Mouse (Mus musculus): ENCODE results near the gene Gm20388. TPM values are rescaled to one million over a fixed set of nuclear protein-coding genes. Genes with fewer than 3 reads are reported as not detected.

Gm20388 gene
- polyA plus RNA-seq, 1 experiment = 0.36 TPM

GRCm38 (mm10) chr8:121262728-121263389 is 1352.2 kb downstream of the Gm20388 start:
- Histone ChIP-seq H3K36me3 (ENCODE audit: control insufficient read depth) (no peaks in the 10 kb centered on the region), H3K4me1 (ENCODE audit: control insufficient read depth) (no peaks in the 10 kb centered on the region), H3K27me3 (ENCODE audit: control insufficient read depth) (0 out of 2 replicates have a peak, but pooled peaks cover 2% of the 10 kb centered on the region), H3K4me3 (replicated peaks) (no peak overlapping the region), H3K9me3 (ENCODE audit: control insufficient read depth, low read length) (peaks cover 4% of the 10 kb centered on the region)
- no peak for TF ChIP-seq TAL1 (IDR thresholded peaks at IDR 0.05; ENCODE audit: low read length)
- TF ChIP-seq GATA1 (IDR thresholded peaks at IDR 0.05; ENCODE audit: low read length) = no peak

GRCm38 (mm10) chr8:121263390-121263775 is 1352.7 kb downstream of the Gm20388 start:
- no peaks in the 10 kb centered on the region for H3K27me3 ChIP-seq (ENCODE audit: control insufficient read depth)
- no peaks in the 10 kb centered on the region for H3K4me1 ChIP-seq (ENCODE audit: control insufficient read depth)
- TF ChIP-seq GATA1 (IDR thresholded peaks at IDR 0.05; ENCODE audit: low read length) = no peak
- no peak for TF ChIP-seq TAL1 (IDR thresholded peaks at IDR 0.05; ENCODE audit: low read length)
- no peak overlapping the region for H3K4me3 ChIP-seq (replicated peaks)
- no peaks in the 10 kb centered on the region for H3K36me3 ChIP-seq (ENCODE audit: control insufficient read depth)
- H3K9me3 ChIP-seq (ENCODE audit: control insufficient read depth, low read length) = peaks cover 9% of the 10 kb centered on the region

- Histone ChIP-seq H3K27me3 (ENCODE audit: control insufficient read depth) (no peaks in the 10 kb centered on the region), H3K36me3 (ENCODE audit: control insufficient read depth) (no peaks in the 10 kb centered on the region), H3K4me3 (replicated peaks) (no peak overlapping the region), H3K4me1 (ENCODE audit: control insufficient read depth) (no peaks in the 10 kb centered on the region), H3K9me3 (ENCODE audit: control insufficient read depth, low read length) (peaks cover 16% of the 10 kb centered on the region)
- TF ChIP-seq TAL1 (IDR thresholded peaks at IDR 0.05; ENCODE audit: low read length) = no peak
- no peak for TF ChIP-seq GATA1 (IDR thresholded peaks at IDR 0.05; ENCODE audit: low read length)
Observed at GRCm38 (mm10) chr8:121264260-121264659, 1353.6 kb downstream of the Gm20388 start.

- no peaks in the 10 kb centered on the region for H3K27me3 ChIP-seq (ENCODE audit: control insufficient read depth)
- no peak overlapping the region for H3K4me3 ChIP-seq (replicated peaks)
- no peaks in the 10 kb centered on the region for H3K4me1 ChIP-seq (ENCODE audit: control insufficient read depth)
- TF ChIP-seq GATA1 (IDR thresholded peaks at IDR 0.05; ENCODE audit: low read length) (no peak), TAL1 (IDR thresholded peaks at IDR 0.05; ENCODE audit: low read length) (no peak)
- H3K36me3 ChIP-seq (ENCODE audit: control insufficient read depth) = no peaks in the 10 kb centered on the region
- H3K9me3 ChIP-seq (ENCODE audit: control insufficient read depth, low read length) = peaks cover 20% of the 10 kb centered on the region
Observed at GRCm38 (mm10) chr8:121271542-121271941, 1360.9 kb downstream of the Gm20388 start.

GRCm38 (mm10) chr8:121273195-121273594 is 1362.6 kb downstream of the Gm20388 start:
- TF ChIP-seq GATA1 (IDR thresholded peaks at IDR 0.05; ENCODE audit: low read length) (no peak), TAL1 (IDR thresholded peaks at IDR 0.05; ENCODE audit: low read length) (no peak)
- Histone ChIP-seq H3K4me3 (replicated peaks) (no peak overlapping the region), H3K4me1 (ENCODE audit: control insufficient read depth) (no peaks in the 10 kb centered on the region), H3K36me3 (ENCODE audit: control insufficient read depth) (no peaks in the 10 kb centered on the region), H3K27me3 (ENCODE audit: control insufficient read depth) (no peaks in the 10 kb centered on the region), H3K9me3 (ENCODE audit: control insufficient read depth, low read length) (peaks cover 16% of the 10 kb centered on the region)

- no peaks in the 10 kb centered on the region for H3K36me3 ChIP-seq (ENCODE audit: control insufficient read depth)
- no peaks in the 10 kb centered on the region for H3K27me3 ChIP-seq (ENCODE audit: control insufficient read depth)
- H3K4me1 ChIP-seq (ENCODE audit: control insufficient read depth) = no peaks in the 10 kb centered on the region
- TF ChIP-seq TAL1 (IDR thresholded peaks at IDR 0.05; ENCODE audit: low read length) = no peak
- no peak for TF ChIP-seq GATA1 (IDR thresholded peaks at IDR 0.05; ENCODE audit: low read length)
- no peak overlapping the region for H3K4me3 ChIP-seq (replicated peaks)
- peaks cover 11% of the 10 kb centered on the region for H3K9me3 ChIP-seq (ENCODE audit: control insufficient read depth, low read length)
Observed at GRCm38 (mm10) chr8:121273620-121274019, 1363.0 kb downstream of the Gm20388 start.

- no peaks in the 10 kb centered on the region for H3K27me3 ChIP-seq (ENCODE audit: control insufficient read depth)
- TF ChIP-seq GATA1 (IDR thresholded peaks at IDR 0.05; ENCODE audit: low read length) = no peak
Observed at GRCm38 (mm10) chr8:121280414-121280813, 1369.8 kb downstream of the Gm20388 start.

GRCm38 (mm10) chr8:121289346-121289745 is 1378.7 kb downstream of the Gm20388 start:
- H3K4me3 ChIP-seq (replicated peaks) = no peak overlapping the region
- H3K27me3 ChIP-seq (ENCODE audit: control insufficient read depth) = no peaks in the 10 kb centered on the region
- no peaks in the 10 kb centered on the region for H3K4me1 ChIP-seq (ENCODE audit: control insufficient read depth)
- no peaks in the 10 kb centered on the region for H3K36me3 ChIP-seq (ENCODE audit: control insufficient read depth)
- no peaks in the 10 kb centered on the region for H3K9me3 ChIP-seq (ENCODE audit: control insufficient read depth, low read length)
- TF ChIP-seq TAL1 (IDR thresholded peaks at IDR 0.05; ENCODE audit: low read length) (no peak), GATA1 (IDR thresholded peaks at IDR 0.05; ENCODE audit: low read length) (no peak)

More at GRCm38 (mm10) chr8:121280414-121280813, 1369.8 kb downstream of the Gm20388 start:
- H3K4me1 ChIP-seq (ENCODE audit: control insufficient read depth) = no peaks in the 10 kb centered on the region
- no peaks in the 10 kb centered on the region for H3K9me3 ChIP-seq (ENCODE audit: control insufficient read depth, low read length)
- no peaks in the 10 kb centered on the region for H3K36me3 ChIP-seq (ENCODE audit: control insufficient read depth)
- H3K4me3 ChIP-seq (replicated peaks) = no peak overlapping the region

GRCm38 (mm10) chr8:121290547-121290946 is 1379.9 kb downstream of the Gm20388 start:
- Histone ChIP-seq H3K27me3 (ENCODE audit: control insufficient read depth) (no peaks in the 10 kb centered on the region), H3K9me3 (ENCODE audit: control insufficient read depth, low read length) (no peaks in the 10 kb centered on the region), H3K4me3 (replicated peaks) (no peak overlapping the region), H3K4me1 (ENCODE audit: control insufficient read depth) (no peaks in the 10 kb centered on the region), H3K36me3 (ENCODE audit: control insufficient read depth) (no peaks in the 10 kb centered on the region)
- TF ChIP-seq TAL1 (IDR thresholded peaks at IDR 0.05; ENCODE audit: low read length) (no peak), GATA1 (IDR thresholded peaks at IDR 0.05; ENCODE audit: low read length) (no peak)

- no peaks in the 10 kb centered on the region for H3K4me1 ChIP-seq (ENCODE audit: control insufficient read depth)
- no peaks in the 10 kb centered on the region for H3K36me3 ChIP-seq (ENCODE audit: control insufficient read depth)
- H3K27me3 ChIP-seq (ENCODE audit: control insufficient read depth) = no peaks in the 10 kb centered on the region
- no peak for TF ChIP-seq TAL1 (IDR thresholded peaks at IDR 0.05; ENCODE audit: low read length)
- TF ChIP-seq GATA1 (IDR thresholded peaks at IDR 0.05; ENCODE audit: low read length) = no peak
- H3K4me3 ChIP-seq (replicated peaks) = no peak overlapping the region
- no peaks in the 10 kb centered on the region for H3K9me3 ChIP-seq (ENCODE audit: control insufficient read depth, low read length)
Observed at GRCm38 (mm10) chr8:121293418-121293817, 1382.8 kb downstream of the Gm20388 start.

Data from erythroblast, embryonic 14.5 days (primary cell).